Mouse (Mus musculus) myocyte (in vitro differentiated cells): ENCODE measurements around the gene Kcnn4. TPM values are rescaled to one million over a fixed set of nuclear protein-coding genes. Genes with fewer than 3 reads are reported as not detected.

Experiments
- H3K27me3 ChIP-seq: one replicate; pipeline ENCODE4 v1.6.1; 2011; ENCODE audit not compliant: control insufficient read depth, insufficient read depth, insufficient read length
- H3K36me3 ChIP-seq: one replicate; pipeline ENCODE4 v1.6.1; 2011; ENCODE audit not compliant: control insufficient read depth, insufficient read depth
- H3K4me2 ChIP-seq: one replicate; pipeline ENCODE4 v1.6.1; 2011; ENCODE audit warnings: low read depth, control low read depth
- H3K4me3 ChIP-seq: one replicate; pipeline ENCODE4 v1.5.1; 2011; ENCODE audit warnings: mild to moderate bottlenecking, control low read depth, moderate library complexity
- H3K79me2 ChIP-seq: one replicate; pipeline ENCODE4 v1.6.1; 2011; ENCODE audit not compliant: control insufficient read depth, insufficient read depth
- H3ac ChIP-seq: one replicate; pipeline ENCODE4 v1.6.1; 2011; ENCODE audit not compliant: control insufficient read depth, insufficient read length
- CEBPB ChIP-seq: IDR thresholded peaks from 2 replicates; pipeline ENCODE4 v1.6.1; 2011; ENCODE audit warnings: mild to moderate bottlenecking, moderate library complexity; ENCODE audit not compliant: poor library complexity, insufficient read depth, severe bottlenecking
- E2F4 ChIP-seq: IDR thresholded peaks from one replicate; pipeline ENCODE4 v1.6.1; 2011; ENCODE audit warnings: mild to moderate bottlenecking, control low read depth, moderate library complexity; ENCODE audit not compliant: insufficient read depth
- MAX ChIP-seq: IDR thresholded peaks from one replicate; pipeline ENCODE4 v1.6.1; 2011; ENCODE audit warnings: low read depth, mild to moderate bottlenecking, control low read depth
- MYOD1 ChIP-seq, 3 experiments: IDR thresholded peaks; one replicate each; pipeline ENCODE4 v1.6.1; 2011; ENCODE audit warnings: control low read depth in 2 of 3, low read depth in 2 of 3, mild to moderate bottlenecking in 2 of 3, moderate library complexity in 1 of 3; ENCODE audit not compliant: insufficient read length in 2 of 3, control insufficient read depth in 1 of 3
- MYOG ChIP-seq, 3 experiments: IDR thresholded peaks; one replicate each; pipeline ENCODE4 v1.6.1; 2011; ENCODE audit warnings: control low read depth in 2 of 3, low read depth in 2 of 3, mild to moderate bottlenecking in 2 of 3; ENCODE audit not compliant: insufficient read length in 2 of 3, control insufficient read depth in 1 of 3, insufficient read depth in 1 of 3
- POLR2A ChIP-seq: IDR thresholded peaks from one replicate; pipeline ENCODE4 v1.6.1; 2011; ENCODE audit warnings: low read depth, mild to moderate bottlenecking, control low read depth, moderate library complexity; ENCODE audit not compliant: insufficient read length
- POLR2AphosphoS2 ChIP-seq: IDR thresholded peaks from one replicate; pipeline ENCODE4 v1.6.1; 2011; ENCODE audit warnings: low read depth, control low read depth; ENCODE audit not compliant: insufficient read length
- REST ChIP-seq: IDR thresholded peaks from one replicate; pipeline ENCODE4 v1.6.1; 2011; ENCODE audit warnings: mild to moderate bottlenecking, control low read depth, moderate library complexity; ENCODE audit not compliant: insufficient read depth, insufficient read length
- SRF ChIP-seq: IDR thresholded peaks from one replicate; pipeline ENCODE4 v1.6.1; 2011; ENCODE audit warnings: low read depth; ENCODE audit not compliant: control insufficient read depth, insufficient read length
- TCF12 ChIP-seq: IDR thresholded peaks from one replicate; pipeline ENCODE4 v1.6.1; 2011; ENCODE audit warnings: mild to moderate bottlenecking, control low read depth; ENCODE audit not compliant: poor library complexity, insufficient read depth, severe bottlenecking
- TCF3 ChIP-seq: IDR thresholded peaks from one replicate; pipeline ENCODE4 v1.6.1; 2011; ENCODE audit warnings: low read depth, control low read depth; ENCODE audit not compliant: insufficient read length
- USF1 ChIP-seq: IDR thresholded peaks from one replicate; pipeline ENCODE4 v1.6.1; 2011; ENCODE audit warnings: low read depth, mild to moderate bottlenecking, control low read depth, moderate library complexity
- polyA plus RNA-seq: library from polyadenylated mRNA; unstranded; fragments of >200 nt; fragmentation: generic; extraction: Trizol; gene quantifications from one replicate; pipeline ENCODE4 v1.2.1, GENCODE M21; 2012; ENCODE audit warnings: missing spikeins

Kcnn4 gene
- polyA plus RNA-seq, 1 experiment, result 37.4 TPM

- H3K4me2 ChIP-seq, result no peak overlapping the region
- no peak overlapping the region for H3ac ChIP-seq
- H3K79me2 ChIP-seq, result no peaks in the 10 kb centered on the region
- H3K36me3 ChIP-seq, result no peaks in the 10 kb centered on the region
- H3K27me3 ChIP-seq, result peaks cover 46% of the 10 kb centered on the region
- no peak overlapping the region for H3K4me3 ChIP-seq
- TF ChIP-seq SRF (no peak), CEBPB (no peak), E2F4 (no peak)
Measured at GRCm38 (mm10) chr7:24356081-24356480, 14.0 kb upstream of the Kcnn4 start.

GRCm38 (mm10) chr7:24357899-24358298 is 12.2 kb upstream of the Kcnn4 start:
- no peak for TF ChIP-seq MYOG (IDR thresholded peaks at IDR 0.05; ENCODE audit: control insufficient read depth in 1 of 3, insufficient read depth in 1 of 3, insufficient read length in 2 of 3, low read depth in 2 of 3)
- no peak for TF ChIP-seq POLR2A
- TF ChIP-seq MYOD1 (IDR thresholded peaks at IDR 0.05; ENCODE audit: control insufficient read depth in 1 of 3, insufficient read length in 2 of 3, low read depth in 2 of 3), result no peak
- TF ChIP-seq CEBPB, result no peak
- TF ChIP-seq USF1, result no peak
- no peak for TF ChIP-seq TCF3
- no peak for TF ChIP-seq TCF12
- TF ChIP-seq SRF, result no peak
- no peak for TF ChIP-seq E2F4
- no peak for TF ChIP-seq REST
- TF ChIP-seq POLR2AphosphoS2, result no peak
- no peak for TF ChIP-seq MAX
- H3K27me3 ChIP-seq, result peaks cover 31% of the 10 kb centered on the region

GRCm38 (mm10) chr7:24359269-24359668 is 10.8 kb upstream of the Kcnn4 start:
- TF ChIP-seq REST (peak; percentile 91), MAX (no peak)
- Histone ChIP-seq H3K4me3 (no peak overlapping the region), H3ac (no peak overlapping the region), H3K27me3 (peaks cover 17% of the 10 kb centered on the region), H3K36me3 (no peaks in the 10 kb centered on the region), H3K4me2 (no peak overlapping the region), H3K79me2 (no peaks in the 10 kb centered on the region)

More at GRCm38 (mm10) chr7:24357899-24358298, 12.2 kb upstream of the Kcnn4 start:
- Histone ChIP-seq H3K79me2 (no peaks in the 10 kb centered on the region), H3ac (no peak overlapping the region), H3K4me3 (no peak overlapping the region), H3K4me2 (no peak overlapping the region), H3K36me3 (no peaks in the 10 kb centered on the region)

GRCm38 (mm10) chr7:24361001-24361400 is 9.1 kb upstream of the Kcnn4 start:
- Histone ChIP-seq H3K4me3 (no peak overlapping the region), H3K36me3 (no peaks in the 10 kb centered on the region), H3K79me2 (no peaks in the 10 kb centered on the region), H3K4me2 (no peak overlapping the region), H3ac (no peak overlapping the region), H3K27me3 (peaks cover 2% of the 10 kb centered on the region)
- TF ChIP-seq REST, result no peak
- no peak for TF ChIP-seq USF1
- TF ChIP-seq POLR2AphosphoS2, result no peak
- no peak for TF ChIP-seq MAX

- H3K27me3 ChIP-seq, result no peaks in the 10 kb centered on the region
- peak overlapping the region; percentile 12 for H3K4me2 ChIP-seq
- no peaks in the 10 kb centered on the region for H3K79me2 ChIP-seq
- no peak overlapping the region for H3ac ChIP-seq
- no peaks in the 10 kb centered on the region for H3K36me3 ChIP-seq
- TF ChIP-seq MYOG (IDR thresholded peaks at IDR 0.05; ENCODE audit: control insufficient read depth in 1 of 3, insufficient read depth in 1 of 3, insufficient read length in 2 of 3, low read depth in 2 of 3), result no peak
- TF ChIP-seq TCF3, result no peak
- no peak for TF ChIP-seq REST
- no peak for TF ChIP-seq E2F4
- TF ChIP-seq CEBPB, result no peak
- H3K4me3 ChIP-seq, result no peak overlapping the region
Measured at GRCm38 (mm10) chr7:24363228-24363627, 6.8 kb upstream of the Kcnn4 start.

- TF ChIP-seq MYOG (IDR thresholded peaks at IDR 0.05; ENCODE audit: control insufficient read depth in 1 of 3, insufficient read depth in 1 of 3, insufficient read length in 2 of 3, low read depth in 2 of 3) (no peak), E2F4 (no peak), USF1 (no peak), POLR2AphosphoS2 (peak; percentile 18), POLR2A (peak; percentile 54)
- Histone ChIP-seq H3K27me3 (no peaks in the 10 kb centered on the region), H3K4me2 (peak overlapping the region; percentile 40), H3K36me3 (no peaks in the 10 kb centered on the region), H3K79me2 (no peaks in the 10 kb centered on the region), H3ac (no peak overlapping the region), H3K4me3 (peak overlapping the region; percentile 5)
Measured at GRCm38 (mm10) chr7:24364827-24365226, 5.2 kb upstream of the Kcnn4 start.
